Mouse (Mus musculus) kidney, embryonic 15.5 days (tissue): Measurements from ENCODE around the gene Ranbp6. TPM values are rescaled to one million over a fixed set of nuclear protein-coding genes. Genes with fewer than 3 reads are reported as not detected.

ENCODE experiments used
- ATAC-seq: fragments of 200-750 bp; cut with Nextera tagmentation; replicated peaks from 2 replicates; pipeline ENCODE4 v1.8.0; 2017; ENCODE audit warnings: moderate TSS enrichment; ENCODE audit not compliant: low FRiP score
- H3K27ac ChIP-seq: fragments of 300-500 bp; sonication (generic); 2 replicates; pipeline ENCODE4 v1.5.1; 2015; ENCODE audit warnings: mild to moderate bottlenecking, inconsistent platforms
- H3K27me3 ChIP-seq: fragments of 300-500 bp; sonication (generic); 2 replicates; pipeline ENCODE4 v1.6.1; 2015; ENCODE audit warnings: inconsistent platforms
- H3K36me3 ChIP-seq: fragments of 300-500 bp; sonication (generic); 2 replicates; pipeline ENCODE4 v1.6.1; 2015; ENCODE audit warnings: inconsistent platforms
- H3K4me1 ChIP-seq: fragments of 300-500 bp; sonication (generic); 2 replicates; pipeline ENCODE4 v1.6.1; 2015; ENCODE audit warnings: inconsistent platforms
- H3K4me2 ChIP-seq: fragments of 300-500 bp; sonication (generic); 2 replicates; pipeline ENCODE4 v1.6.1; 2015; ENCODE audit warnings: moderate library complexity, mild to moderate bottlenecking, inconsistent platforms
- H3K4me3 ChIP-seq: fragments of 300-500 bp; sonication (generic); replicated peaks from 2 replicates; pipeline ENCODE4 v1.5.1; 2015; ENCODE audit warnings: mild to moderate bottlenecking, inconsistent platforms
- H3K9ac ChIP-seq: fragments of 300-500 bp; sonication (generic); 2 replicates; pipeline ENCODE4 v1.6.1; 2015; ENCODE audit warnings: mild to moderate bottlenecking, inconsistent platforms
- H3K9me3 ChIP-seq: fragments of 300-500 bp; sonication (generic); replicated peaks from 2 replicates; pipeline ENCODE4 v1.6.1; 2016; ENCODE audit warnings: inconsistent platforms
- WGBS: fragments of 180-500 bp; shearing (Covaris S2); methylation state at CpG from one replicate; pipeline ENCODE4 v1.1.7; 2015; ENCODE audit warnings: mixed read lengths; 5-methylcytosine and 5-hydroxymethylcytosine counted together
- polyA plus RNA-seq: library from polyadenylated mRNA; unstranded; fragments of >200 nt; fragmentation: Nextera tagmentation; extraction: Ambion mirVana; gene quantifications from 2 replicates; pipeline ENCODE4 v1.2.1, GENCODE M21; 2015

Gene Ranbp6
- polyA plus RNA-seq, 1 experiment from 2014 or later, result 17.3 TPM

DNA sequence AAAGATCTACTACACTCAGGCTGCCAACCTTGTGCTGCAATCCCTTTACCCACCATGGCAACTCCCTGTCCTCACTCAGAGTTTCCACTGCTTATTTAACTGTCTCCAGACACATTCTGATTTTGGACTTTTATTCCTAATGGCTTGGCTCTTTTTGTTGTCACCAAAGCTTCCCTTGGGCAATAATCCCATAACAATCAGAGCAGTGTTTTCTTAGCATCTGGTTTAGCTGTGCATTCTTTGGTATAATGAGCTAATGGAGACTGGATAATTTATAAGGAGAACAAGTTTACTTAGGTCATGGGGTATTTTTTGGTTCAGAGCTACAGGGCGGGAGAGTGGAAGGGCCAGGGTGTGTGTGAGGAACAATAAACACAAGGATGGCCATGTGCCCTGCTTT is 25.4 kb upstream of the Ranbp6 start:
- 59% methylated on average over 1 of the region's 1 CpGs for WGBS
- Histone ChIP-seq H3K4me3 (no peak overlapping the region), H3K4me2 (no peak overlapping the region), H3K27me3 (no peaks in the 10 kb centered on the region), H3K27ac (no peak overlapping the region), H3K9me3 (no peaks in the 10 kb centered on the region), H3K9ac (no peak overlapping the region), H3K36me3 (no peaks in the 10 kb centered on the region), H3K4me1 (peaks cover 16% of the 10 kb centered on the region)
- ATAC-seq, result no peak

DNA sequence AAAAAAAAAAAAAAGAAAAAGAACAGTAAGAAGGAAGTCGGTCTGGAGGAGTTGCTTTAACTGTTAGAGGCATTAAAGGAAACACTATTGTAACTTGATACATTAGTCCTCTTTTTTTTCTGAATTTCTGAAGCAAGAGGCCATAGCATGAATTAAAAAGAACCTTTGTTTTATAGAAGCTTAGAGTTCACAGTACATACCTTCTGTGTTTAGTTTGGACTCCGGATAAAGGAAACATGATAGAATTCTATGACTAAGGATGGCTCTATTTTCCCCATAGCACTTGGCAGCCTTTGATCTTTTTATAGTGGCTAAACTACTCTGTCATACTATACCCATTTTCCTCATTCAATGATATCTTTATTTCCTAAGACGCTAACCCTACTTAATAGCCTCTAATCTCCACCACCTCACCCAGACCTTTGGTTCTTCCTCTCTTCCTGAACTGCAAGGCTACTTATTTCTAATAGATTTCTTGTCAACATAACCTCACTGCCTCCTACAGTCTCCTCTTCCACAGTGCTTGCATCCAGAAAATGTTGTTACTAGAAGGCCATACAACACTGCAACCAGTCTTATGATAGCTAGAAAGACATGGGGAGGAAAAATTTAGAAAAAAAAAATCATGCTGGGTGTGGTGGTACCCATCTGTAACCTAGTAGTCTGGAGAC is 22.7 kb upstream of the Ranbp6 start:
- Histone ChIP-seq H3K9me3 (no peaks in the 10 kb centered on the region), H3K27ac (peak overlapping the region; percentile 68), H3K27me3 (no peaks in the 10 kb centered on the region), H3K4me3 (no peak overlapping the region), H3K4me1 (peaks cover 9% of the 10 kb centered on the region; the same call in 1 of the 2 replicates), H3K9ac (no peak overlapping the region), H3K36me3 (no peaks in the 10 kb centered on the region), H3K4me2 (no peak overlapping the region)
- ATAC-seq, result peak; percentile 77
- 7% methylated on average over 3 of the region's 3 CpGs for WGBS

GRCm38 (mm10) chr19:29830911-29831310 is 18.1 kb upstream of the Ranbp6 start:
- H3K27me3 ChIP-seq, result no peaks in the 10 kb centered on the region

DNA sequence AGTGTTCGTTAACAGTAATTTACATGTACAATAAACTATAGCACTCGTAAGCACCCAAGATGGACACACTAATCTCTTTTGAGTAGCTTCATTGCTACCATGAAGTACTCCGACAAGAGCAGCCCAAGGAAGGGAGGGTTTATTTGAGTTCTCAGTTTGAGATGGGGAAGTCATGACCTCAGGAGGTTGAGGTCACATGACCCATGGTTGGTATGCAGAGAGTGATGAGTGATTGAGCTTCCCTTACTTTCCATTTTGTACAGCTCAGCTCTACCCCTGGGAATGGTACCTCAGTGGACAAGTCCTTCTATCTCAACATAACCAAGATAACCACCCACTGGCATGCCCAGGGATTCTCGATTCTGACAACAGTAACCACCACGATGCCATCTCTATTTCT is 15.8 kb upstream of the Ranbp6 start:
- ATAC-seq, result no peak
- 0 out of 2 replicates have a peak, but pooled peaks cover 5% of the 10 kb centered on the region for H3K4me1 ChIP-seq
- WGBS, result 80% methylated on average over 5 of the region's 5 CpGs
- H3K4me2 ChIP-seq, result no peak overlapping the region
- H3K9me3 ChIP-seq, result no peaks in the 10 kb centered on the region
- H3K9ac ChIP-seq, result no peak overlapping the region
- H3K27me3 ChIP-seq, result no peaks in the 10 kb centered on the region
- no peak overlapping the region for H3K27ac ChIP-seq
- no peak overlapping the region for H3K4me3 ChIP-seq
- no peaks in the 10 kb centered on the region for H3K36me3 ChIP-seq

More at GRCm38 (mm10) chr19:29830911-29831310, 18.1 kb upstream of the Ranbp6 start:
- no peak overlapping the region for H3K4me2 ChIP-seq
- peaks cover 7% of the 10 kb centered on the region; the same call in 1 of the 2 replicates for H3K4me1 ChIP-seq
- no peaks in the 10 kb centered on the region for H3K36me3 ChIP-seq
- H3K4me3 ChIP-seq, result no peak overlapping the region
- H3K9ac ChIP-seq, result no peak overlapping the region
- no peak for ATAC-seq
- no peak overlapping the region for H3K27ac ChIP-seq
- WGBS, result 90% methylated on average over 2 of the region's 2 CpGs
- no peaks in the 10 kb centered on the region for H3K9me3 ChIP-seq

DNA sequence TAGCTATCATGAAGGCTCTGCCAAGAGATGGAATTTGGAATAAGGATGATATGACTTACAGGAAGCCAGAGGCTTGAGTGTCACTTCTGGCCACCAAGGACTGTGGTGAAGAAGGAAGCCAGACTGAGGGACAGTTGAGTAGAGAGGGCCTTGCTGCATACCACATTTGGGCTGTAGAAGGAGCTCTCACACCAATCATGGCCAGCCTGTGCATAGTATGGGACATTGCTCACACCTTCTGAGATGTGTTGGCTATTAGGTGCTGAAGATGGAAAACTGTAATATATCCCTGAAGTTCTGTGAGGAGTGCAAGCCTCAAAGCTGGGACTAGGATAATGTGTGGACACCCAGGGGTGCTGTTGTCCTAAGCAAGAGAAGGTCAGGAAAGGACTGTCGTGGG is 13.9 kb upstream of the Ranbp6 start:
- WGBS, result 73% methylated on average over 1 of the region's 1 CpGs
- Histone ChIP-seq H3K4me1 (peaks cover 13% of the 10 kb centered on the region; the same call in 1 of the 2 replicates), H3K36me3 (no peaks in the 10 kb centered on the region), H3K27me3 (no peaks in the 10 kb centered on the region), H3K27ac (no peak overlapping the region), H3K9ac (no peak overlapping the region), H3K9me3 (no peaks in the 10 kb centered on the region), H3K4me3 (no peak overlapping the region), H3K4me2 (no peak overlapping the region)
- peak; percentile 87 for ATAC-seq

DNA sequence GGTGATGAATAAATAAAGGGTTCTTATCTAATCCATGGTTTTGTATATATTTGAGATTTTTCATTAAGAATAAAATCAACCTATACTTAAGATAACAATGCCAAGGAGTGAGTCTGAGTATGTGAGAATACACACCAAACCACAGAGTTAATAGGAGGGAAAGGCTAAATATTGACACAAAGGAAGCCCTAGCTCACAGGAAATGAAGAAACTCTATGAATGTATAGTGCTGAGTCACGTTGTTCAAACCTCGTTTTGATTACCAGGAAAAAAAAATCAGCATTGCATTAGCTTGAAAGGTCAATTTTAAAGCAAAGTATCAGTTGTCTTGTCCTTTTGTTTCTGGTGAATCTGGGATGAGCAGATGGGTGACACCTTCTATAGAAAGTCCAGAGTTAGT is 12.2 kb upstream of the Ranbp6 start:
- H3K9ac ChIP-seq, result no peak overlapping the region
- peaks cover 16% of the 10 kb centered on the region; the same call in 1 of the 2 replicates for H3K4me1 ChIP-seq
- whole genome bisulfite sequencing, result 62% methylated on average over 2 of the region's 2 CpGs
- no peak overlapping the region for H3K27ac ChIP-seq
- H3K27me3 ChIP-seq, result no peaks in the 10 kb centered on the region
- H3K36me3 ChIP-seq, result no peaks in the 10 kb centered on the region
- H3K4me2 ChIP-seq, result no peak overlapping the region
- ATAC-seq, result no peak
- H3K9me3 ChIP-seq, result no peaks in the 10 kb centered on the region
- H3K4me3 ChIP-seq, result no peak overlapping the region

GRCm38 (mm10) chr19:29824034-29824700 is 11.4 kb upstream of the Ranbp6 start:
- WGBS, result 56% methylated on average over 6 of the region's 6 CpGs

GRCm38 (mm10) chr19:29823456-29824010 is 10.8 kb upstream of the Ranbp6 start:
- no peaks in the 10 kb centered on the region for H3K9me3 ChIP-seq
- no peaks in the 10 kb centered on the region for H3K36me3 ChIP-seq
- peak; percentile 53; the same call in 1 of the 2 replicates for ATAC-seq
- WGBS, result 55% methylated on average over 12 of the region's 12 CpGs
- H3K4me2 ChIP-seq, result no peak overlapping the region
- H3K4me1 ChIP-seq, result peaks cover 16% of the 10 kb centered on the region; the same call in 1 of the 2 replicates
- H3K27me3 ChIP-seq, result no peaks in the 10 kb centered on the region
- peak overlapping the region; percentile 76 for H3K27ac ChIP-seq
- no peak overlapping the region for H3K9ac ChIP-seq
- H3K4me3 ChIP-seq, result no peak overlapping the region

More at GRCm38 (mm10) chr19:29824034-29824700, 11.4 kb upstream of the Ranbp6 start:
- no peaks in the 10 kb centered on the region for H3K9me3 ChIP-seq
- peak overlapping the region; percentile 76 for H3K27ac ChIP-seq
- peaks cover 16% of the 10 kb centered on the region; the same call in 1 of the 2 replicates for H3K4me1 ChIP-seq
- H3K4me2 ChIP-seq, result no peak overlapping the region
- H3K36me3 ChIP-seq, result no peaks in the 10 kb centered on the region
- no peak for ATAC-seq
- H3K9ac ChIP-seq, result no peak overlapping the region
- no peaks in the 10 kb centered on the region for H3K27me3 ChIP-seq
- no peak overlapping the region for H3K4me3 ChIP-seq

GRCm38 (mm10) chr19:29820966-29821365 is 8.2 kb upstream of the Ranbp6 start:
- no peak for ATAC-seq
- Histone ChIP-seq H3K4me1 (peaks cover 14% of the 10 kb centered on the region; the same call in 1 of the 2 replicates), H3K27me3 (no peaks in the 10 kb centered on the region), H3K9me3 (no peaks in the 10 kb centered on the region), H3K4me3 (no peak overlapping the region), H3K36me3 (no peaks in the 10 kb centered on the region), H3K27ac (no peak overlapping the region), H3K9ac (no peak overlapping the region), H3K4me2 (no peak overlapping the region)

- no peaks in the 10 kb centered on the region for H3K9me3 ChIP-seq
- peaks cover 13% of the 10 kb centered on the region for H3K4me1 ChIP-seq
- WGBS, result 96% methylated on average over 5 of the region's 5 CpGs
- no peak overlapping the region for H3K4me2 ChIP-seq
- no peaks in the 10 kb centered on the region; the same call in 1 of the 2 replicates for H3K27me3 ChIP-seq
- no peak overlapping the region for H3K4me3 ChIP-seq
- no peak overlapping the region for H3K27ac ChIP-seq
- no peak for ATAC-seq
- peaks cover 25% of the 10 kb centered on the region for H3K36me3 ChIP-seq
- no peak overlapping the region for H3K9ac ChIP-seq
These were observed 2.8 kb downstream of the Ranbp6 start for GRCm38 (mm10) chr19:29810022-29810421.

DNA sequence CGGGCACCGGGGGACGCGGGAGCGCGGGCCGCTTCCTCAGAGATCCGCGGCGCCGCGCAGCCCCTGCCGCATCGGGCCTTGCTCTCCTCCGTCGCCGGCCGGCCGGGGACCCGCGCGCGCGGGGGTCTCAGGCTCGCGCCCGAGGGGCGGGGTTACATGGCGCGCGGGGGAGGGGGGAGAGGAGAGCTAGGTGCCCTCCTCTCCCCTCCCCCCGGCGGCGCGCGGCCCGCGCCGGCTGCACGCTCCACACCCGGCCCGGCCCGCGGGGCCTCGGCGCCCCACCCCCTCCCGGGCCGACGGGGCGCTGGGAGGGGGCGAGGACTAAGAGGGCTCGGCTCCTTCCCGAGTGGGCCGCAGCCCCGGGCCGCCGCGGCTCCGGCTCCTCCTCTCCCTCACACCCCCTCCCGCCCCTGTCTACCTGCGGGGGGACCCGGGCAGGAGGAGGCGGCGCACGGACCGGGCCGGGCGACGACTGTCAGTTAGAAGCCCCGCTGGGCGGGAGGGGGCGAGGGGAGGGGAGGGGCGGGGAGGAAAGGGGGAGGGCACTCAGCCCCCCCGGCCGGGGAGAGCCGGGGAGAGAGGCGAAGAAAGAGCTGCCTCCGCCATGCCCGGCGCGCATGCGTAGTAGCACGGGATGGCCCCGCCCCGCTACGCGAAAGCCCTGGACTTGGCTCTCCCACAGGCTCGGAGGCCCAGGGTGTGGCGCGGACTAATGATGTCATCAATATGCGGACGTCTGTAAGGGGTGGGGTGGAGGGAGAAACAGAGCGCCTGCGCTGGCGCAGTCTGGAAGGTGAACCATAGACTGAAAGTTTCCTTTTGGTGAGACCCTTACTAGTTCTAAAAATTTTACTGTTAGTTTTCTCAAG is 6.6 kb downstream of the Ranbp6 start, which contains the start of gene 9930021J03Rik:
9930021J03Rik (minus strand) TSS at position 73 of the 869 bp plus-strand sequence.
- H3K27me3 ChIP-seq, result no peaks in the 10 kb centered on the region
- H3K27ac ChIP-seq, result peak within 1 kb of the TSS; percentile 96
- no peaks in the 10 kb centered on the region for H3K9me3 ChIP-seq
- peaks cover 12% of the 10 kb centered on the region for H3K4me1 ChIP-seq
- peak within 1 kb of the TSS; percentile 97 for H3K4me3 ChIP-seq
- H3K4me2 ChIP-seq, result peak within 1 kb of the TSS; percentile 67
- peaks cover 25% of the 10 kb centered on the region for H3K36me3 ChIP-seq
- peak; percentile 95 for ATAC-seq
- WGBS, result under 1% methylated on average over 54 of the region's 95 CpGs
- H3K9ac ChIP-seq, result peak within 1 kb of the TSS; percentile 91
